Mouse (Mus musculus): Measurements from ENCODE around the gene Lims1.

GRCm38 (mm10) chr10:58383282-58383681, 60.0 kb downstream of the Lims1 start:
- TF ChIP-seq CTCF (IDR thresholded peaks at IDR 0.05; ENCODE audit: low read depth) (no peak), EP300 (IDR thresholded peaks at IDR 0.05; ENCODE audit: low read depth) (no peak)

Measured in heart, postnatal 0 days (tissue).